Mouse (Mus musculus) heart, embryonic 15.5 days (tissue): Measurements from ENCODE around the gene Hoxb6. TPM values are rescaled to one million over a fixed set of nuclear protein-coding genes. Genes with fewer than 3 reads are reported as not detected.

Experiments
- ATAC-seq: fragments of 200-750 bp; cut with Nextera tagmentation; replicated peaks from 2 replicates; pipeline ENCODE4 v1.8.0; 2017; ENCODE audit warnings: low read depth, moderate TSS enrichment; ENCODE audit not compliant: insufficient number of reproducible peaks, insufficient read depth, low FRiP score
- H3K27ac ChIP-seq: fragments of 300-500 bp; sonication (generic); 2 replicates; pipeline ENCODE4 v1.5.1; 2015; ENCODE audit warnings: mild to moderate bottlenecking, inconsistent platforms
- H3K27me3 ChIP-seq: fragments of 300-500 bp; sonication (generic); 2 replicates; pipeline ENCODE4 v1.6.1; 2015; ENCODE audit warnings: inconsistent platforms
- H3K36me3 ChIP-seq: fragments of 300-500 bp; sonication (generic); 2 replicates; pipeline ENCODE4 v1.6.1; 2015; ENCODE audit warnings: mild to moderate bottlenecking, inconsistent platforms
- H3K4me1 ChIP-seq: fragments of 300-500 bp; sonication (generic); replicated peaks from 2 replicates; pipeline ENCODE4 v1.6.1; 2015; ENCODE audit warnings: inconsistent platforms
- H3K4me2 ChIP-seq: fragments of 300-500 bp; sonication (generic); 2 replicates; pipeline ENCODE4 v1.6.1; 2015; ENCODE audit warnings: inconsistent platforms, mild to moderate bottlenecking, moderate library complexity
- H3K4me3 ChIP-seq: fragments of 300-500 bp; sonication (generic); 2 replicates; pipeline ENCODE4 v1.5.1; 2015; ENCODE audit warnings: mild to moderate bottlenecking, inconsistent platforms
- H3K9ac ChIP-seq: fragments of 300-500 bp; sonication (generic); 2 replicates; pipeline ENCODE4 v1.6.1; 2015; ENCODE audit warnings: mild to moderate bottlenecking, inconsistent platforms
- H3K9me3 ChIP-seq: fragments of 300-500 bp; sonication (generic); replicated peaks from 2 replicates; pipeline ENCODE4 v1.6.1; 2016; ENCODE audit warnings: inconsistent platforms
- WGBS: fragments of 180-500 bp; shearing (Covaris S2); methylation state at CpG from one replicate; pipeline ENCODE4 v1.1.7; 2015; ENCODE audit warnings: mixed read lengths; 5-methylcytosine and 5-hydroxymethylcytosine counted together
- polyA plus RNA-seq: library from polyadenylated mRNA; unstranded; fragments of >200 nt; fragmentation: Nextera tagmentation; extraction: Ambion mirVana; gene quantifications from 2 replicates; pipeline ENCODE4 v1.2.1, GENCODE M21; 2015

Gene Hoxb6
- polyA plus RNA-seq, 1 experiment from 2014 or later = 0.49 TPM

GRCm38 (mm10) chr11:96297428-96297827 lies 5.2 kb downstream of the Hoxb6 start:
- peaks cover 100% of the 10 kb centered on the region for H3K27me3 ChIP-seq
- no peaks in the 10 kb centered on the region for H3K9me3 ChIP-seq
- no peak overlapping the region for H3K27ac ChIP-seq
- no peak overlapping the region for H3K4me2 ChIP-seq
- no peak overlapping the region for H3K4me3 ChIP-seq
- H3K36me3 ChIP-seq = no peaks in the 10 kb centered on the region
- H3K4me1 ChIP-seq = peaks cover 19% of the 10 kb centered on the region
- WGBS = 10% methylated on average over 3 of the region's 3 CpGs
- no peak overlapping the region for H3K9ac ChIP-seq
- ATAC-seq = no peak

GRCm38 (mm10) chr11:96297968-96298635 lies 5.8 kb downstream of the Hoxb6 start:
- H3K9ac ChIP-seq = no peak overlapping the region
- no peak overlapping the region for H3K4me3 ChIP-seq
- H3K4me1 ChIP-seq = peaks cover 19% of the 10 kb centered on the region
- H3K27ac ChIP-seq = no peak overlapping the region
- ATAC-seq = no peak
- no peak overlapping the region for H3K4me2 ChIP-seq
- H3K27me3 ChIP-seq = peaks cover 100% of the 10 kb centered on the region
- H3K36me3 ChIP-seq = no peaks in the 10 kb centered on the region
- WGBS = 15% methylated on average over 11 of the region's 11 CpGs
- no peaks in the 10 kb centered on the region for H3K9me3 ChIP-seq

GRCm38 (mm10) chr11:96298895-96299667 lies 6.8 kb downstream of the Hoxb6 start:
- Histone ChIP-seq H3K9me3 (no peaks in the 10 kb centered on the region), H3K27ac (no peak overlapping the region), H3K4me1 (peaks cover 26% of the 10 kb centered on the region), H3K27me3 (peaks cover 100% of the 10 kb centered on the region), H3K4me3 (peak overlapping the region; percentile 42), H3K4me2 (peak overlapping the region; percentile 60), H3K9ac (peak overlapping the region; percentile 29; the same call in 1 of the 2 replicates), H3K36me3 (no peaks in the 10 kb centered on the region)
- no peak for ATAC-seq
- under 1% methylated on average over 66 of the region's 66 CpGs for WGBS

GRCm38 (mm10) chr11:96299781-96300180 lies 7.5 kb downstream of the Hoxb6 start:
- H3K9ac ChIP-seq = no peak overlapping the region

GRCm38 (mm10) chr11:96300354-96301063 lies 8.2 kb downstream of the Hoxb6 start:
- WGBS = 3% methylated on average over 35 of the region's 35 CpGs
- Histone ChIP-seq H3K9me3 (no peaks in the 10 kb centered on the region), H3K27ac (no peak overlapping the region), H3K27me3 (peaks cover 100% of the 10 kb centered on the region), H3K9ac (no peak overlapping the region), H3K4me2 (peak overlapping the region; percentile 60), H3K4me1 (peaks cover 25% of the 10 kb centered on the region), H3K36me3 (no peaks in the 10 kb centered on the region), H3K4me3 (peak overlapping the region; percentile 42)
- no peak for ATAC-seq

More at GRCm38 (mm10) chr11:96299781-96300180, 7.5 kb downstream of the Hoxb6 start:
- H3K4me3 ChIP-seq = peak overlapping the region; percentile 42
- no peaks in the 10 kb centered on the region for H3K36me3 ChIP-seq
- H3K9me3 ChIP-seq = no peaks in the 10 kb centered on the region
- no peak overlapping the region for H3K27ac ChIP-seq
- peaks cover 100% of the 10 kb centered on the region for H3K27me3 ChIP-seq
- peak overlapping the region; percentile 60 for H3K4me2 ChIP-seq
- H3K4me1 ChIP-seq = peaks cover 27% of the 10 kb centered on the region
- ATAC-seq = no peak
- WGBS = 3% methylated on average over 9 of the region's 9 CpGs

- no peak overlapping the region; the same call in 1 of the 2 replicates for H3K4me2 ChIP-seq
These were observed 8.8 kb downstream of the Hoxb6 start for GRCm38 (mm10) chr11:96301064-96301431.

GRCm38 (mm10) chr11:96301837-96302236 lies 9.6 kb downstream of the Hoxb6 start:
- ATAC-seq = no peak
- H3K4me2 ChIP-seq = no peak overlapping the region
- H3K9ac ChIP-seq = no peak overlapping the region
- peaks cover 24% of the 10 kb centered on the region for H3K4me1 ChIP-seq
- H3K36me3 ChIP-seq = no peaks in the 10 kb centered on the region
- H3K4me3 ChIP-seq = no peak overlapping the region
- no peak overlapping the region for H3K27ac ChIP-seq
- no peaks in the 10 kb centered on the region for H3K9me3 ChIP-seq
- peaks cover 100% of the 10 kb centered on the region for H3K27me3 ChIP-seq
- 9% methylated on average over 15 of the region's 15 CpGs for WGBS

More at GRCm38 (mm10) chr11:96301064-96301431, 8.8 kb downstream of the Hoxb6 start:
- no peaks in the 10 kb centered on the region for H3K9me3 ChIP-seq
- no peak overlapping the region for H3K4me3 ChIP-seq
- H3K9ac ChIP-seq = no peak overlapping the region
- 15% methylated on average over 10 of the region's 10 CpGs for WGBS
- H3K36me3 ChIP-seq = no peaks in the 10 kb centered on the region
- H3K27me3 ChIP-seq = peaks cover 100% of the 10 kb centered on the region
- no peak for ATAC-seq
- H3K27ac ChIP-seq = no peak overlapping the region
- H3K4me1 ChIP-seq = peaks cover 24% of the 10 kb centered on the region

- H3K27ac ChIP-seq = no peak overlapping the region
These were observed 10.3 kb downstream of the Hoxb6 start for GRCm38 (mm10) chr11:96302381-96303150.

GRCm38 (mm10) chr11:96303151-96304099 lies 11.1 kb downstream of the Hoxb6 start, which contains the start of gene Hoxb5:
TSS of gene Hoxb5 (plus strand) at chr11:96303336.
- peak within 1 kb of the TSS; percentile 11; the same call in 1 of the 2 replicates for H3K27ac ChIP-seq

More at GRCm38 (mm10) chr11:96302381-96303150, 10.3 kb downstream of the Hoxb6 start:
- no peaks in the 10 kb centered on the region for H3K36me3 ChIP-seq
- no peaks in the 10 kb centered on the region for H3K9me3 ChIP-seq
- no peak overlapping the region for H3K9ac ChIP-seq
- peaks cover 100% of the 10 kb centered on the region for H3K27me3 ChIP-seq
- no peak for ATAC-seq
- H3K4me1 ChIP-seq = peaks cover 24% of the 10 kb centered on the region
- WGBS = 13% methylated on average over 23 of the region's 23 CpGs
- H3K4me3 ChIP-seq = no peak overlapping the region
- peak overlapping the region; percentile 50 for H3K4me2 ChIP-seq

More at GRCm38 (mm10) chr11:96303151-96304099, 11.1 kb downstream of the Hoxb6 start, which contains the start of gene Hoxb5:
- peak within 1 kb of the TSS; percentile 50 for H3K4me2 ChIP-seq
- peaks cover 24% of the 10 kb centered on the region for H3K4me1 ChIP-seq
- peak within 1 kb of the TSS; percentile 34; the same call in 1 of the 2 replicates for H3K9ac ChIP-seq
- under 1% methylated on average over 69 of the region's 69 CpGs for WGBS
- peak within 1 kb of the TSS; percentile 40 for H3K4me3 ChIP-seq
- no peaks in the 10 kb centered on the region for H3K9me3 ChIP-seq
- no peak; the same call in 1 of the 2 replicates for ATAC-seq
- no peaks in the 10 kb centered on the region for H3K36me3 ChIP-seq
- H3K27me3 ChIP-seq = peaks cover 100% of the 10 kb centered on the region
